Mouse (Mus musculus) hematopoietic stem cell, adult 5-6 weeks (primary cell): Measurements from ENCODE around the gene Ppp1cc. TPM values are rescaled to one million over a fixed set of nuclear protein-coding genes. Genes with fewer than 3 reads are reported as not detected.
"Not testable (repeated sequence)": the region's sequence is repeated elsewhere in the genome, so short reads cannot be mapped to it uniquely, and the experiment has no call there.

Experiments used
- ATAC-seq, 2 experiments: fragments of 125-278 bp in 1 of 2; replicated peaks in 1 of 2; 2 replicates each; pipeline ENCODE4 v1.8.0; 2016 to 2017; ENCODE audit warnings: inconsistent platforms in 2 of 2, mild to moderate bottlenecking in 2 of 2, moderate number of reproducible peaks in 2 of 2, low read depth in 1 of 2, moderate TSS enrichment in 1 of 2; ENCODE audit not compliant: low FRiP score in 2 of 2, poor library complexity in 2 of 2, severe bottlenecking in 2 of 2, insufficient read depth in 1 of 2, low TSS enrichment in 1 of 2
- total RNA-seq: library from RNA; stranded (forward); fragments of 172-1452, 232-1000 nt; gene quantifications from 2 replicates; pipeline ENCODE4 v1.2.3, GENCODE M21; 2017

Gene Ppp1cc
- total RNA-seq, 1 experiment from 2014 or later, result 202 TPM

GRCm38 (mm10) chr5:122154782-122155181, 3.3 kb upstream of the Ppp1cc start:
- no peak for ATAC-seq

DNA sequence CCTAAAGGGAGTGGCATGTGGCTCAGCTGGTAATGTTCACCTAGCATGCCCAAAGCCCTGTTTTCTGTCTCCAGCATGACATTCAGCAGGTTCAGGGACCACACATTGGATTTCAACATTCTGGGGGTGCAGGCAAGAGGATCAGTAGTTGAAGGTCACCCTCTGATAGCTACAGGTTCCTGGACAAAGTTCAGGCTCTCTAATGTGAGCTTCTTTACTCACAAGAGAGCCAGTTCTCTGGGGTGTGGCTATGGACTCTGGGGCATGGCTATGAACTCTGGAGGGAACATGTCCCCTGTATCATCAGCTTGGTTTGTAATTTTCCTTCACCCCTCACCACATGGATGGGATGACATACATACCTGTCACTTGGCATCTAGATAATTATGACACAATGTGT, 2.5 kb upstream of the Ppp1cc start:
- no peak for ATAC-seq

- ATAC-seq, result no peak
Measured at GRCm38 (mm10) chr5:122156486-122156885, 1.6 kb upstream of the Ppp1cc start.

- no peak; a peak in 1 of 4 replicates for ATAC-seq
Measured at GRCm38 (mm10) chr5:122158557-122159515, 758 bp downstream of the Ppp1cc start.

GRCm38 (mm10) chr5:122163194-122163593, 5.1 kb downstream of the Ppp1cc start:
- ATAC-seq, result 0 out of 4 replicates have a peak, but pooled peaks of 1 of the 2 experiments have one; percentile 2

- ATAC-seq, result no peak
Measured at GRCm38 (mm10) chr5:122164011-122164410, 5.9 kb downstream of the Ppp1cc start.

DNA sequence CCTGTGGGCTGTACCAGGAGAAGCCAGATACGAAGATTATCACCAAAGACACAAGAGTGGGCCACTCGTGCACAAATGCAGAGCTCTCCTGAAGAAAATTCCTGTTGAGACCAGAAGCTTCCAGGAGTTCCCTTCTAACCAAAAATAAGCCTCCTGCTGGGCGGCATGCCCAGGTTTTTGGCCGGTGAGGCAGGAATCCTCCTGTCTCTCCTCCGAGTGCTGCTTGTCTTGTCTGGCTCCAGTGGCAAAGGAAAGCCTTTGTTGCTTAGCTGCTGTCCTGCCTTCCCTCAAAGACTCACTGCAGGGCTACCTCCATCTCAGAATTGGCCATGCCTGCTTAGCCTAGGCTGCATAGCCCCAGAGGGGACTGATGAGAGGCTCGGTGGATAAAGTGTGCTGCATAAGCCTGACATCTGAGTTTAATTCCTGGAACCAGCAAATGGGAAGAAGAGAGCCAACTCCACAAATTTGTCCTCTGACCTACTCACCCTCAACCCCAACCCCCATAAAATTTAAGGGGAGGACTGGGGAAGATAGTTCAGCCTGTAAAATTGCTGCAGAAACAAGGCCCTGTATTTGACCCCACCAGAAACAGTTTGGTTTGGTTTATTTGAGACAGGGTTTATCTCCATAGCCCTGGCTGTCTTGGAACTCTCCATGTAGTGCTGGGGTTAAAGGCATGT, 7.3 kb downstream of the Ppp1cc start:
- ATAC-seq, result no peak

- no peak for ATAC-seq
Measured at GRCm38 (mm10) chr5:122166636-122167161, 8.6 kb downstream of the Ppp1cc start.

GRCm38 (mm10) chr5:122168344-122169069, 10.4 kb downstream of the Ppp1cc start:
- no peak for ATAC-seq

- no peak for ATAC-seq
Measured at GRCm38 (mm10) chr5:122171058-122171457, 13.0 kb downstream of the Ppp1cc start.

GRCm38 (mm10) chr5:122175402-122175801, 17.3 kb downstream of the Ppp1cc start:
- ATAC-seq, result no peak

DNA sequence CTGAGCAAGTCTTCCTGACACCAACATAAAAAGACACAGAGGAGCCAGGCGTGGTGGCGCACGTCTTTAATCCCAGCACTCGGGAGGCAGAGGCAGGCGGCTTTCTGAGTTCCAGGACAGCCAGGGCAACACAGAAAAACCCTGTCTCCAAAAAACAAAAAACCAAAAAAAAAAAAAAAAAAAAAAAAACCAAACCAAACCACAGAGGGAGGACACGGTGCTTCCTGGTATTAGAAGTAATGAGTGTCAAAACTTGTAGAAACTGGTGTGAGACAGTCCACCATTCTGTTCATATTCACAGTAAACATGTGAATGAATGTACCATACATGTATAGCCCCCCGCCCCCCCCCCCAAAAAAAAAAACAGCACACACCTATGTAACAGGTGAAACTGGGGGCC, 17.9 kb downstream of the Ppp1cc start:
- ATAC-seq, result no peak

DNA sequence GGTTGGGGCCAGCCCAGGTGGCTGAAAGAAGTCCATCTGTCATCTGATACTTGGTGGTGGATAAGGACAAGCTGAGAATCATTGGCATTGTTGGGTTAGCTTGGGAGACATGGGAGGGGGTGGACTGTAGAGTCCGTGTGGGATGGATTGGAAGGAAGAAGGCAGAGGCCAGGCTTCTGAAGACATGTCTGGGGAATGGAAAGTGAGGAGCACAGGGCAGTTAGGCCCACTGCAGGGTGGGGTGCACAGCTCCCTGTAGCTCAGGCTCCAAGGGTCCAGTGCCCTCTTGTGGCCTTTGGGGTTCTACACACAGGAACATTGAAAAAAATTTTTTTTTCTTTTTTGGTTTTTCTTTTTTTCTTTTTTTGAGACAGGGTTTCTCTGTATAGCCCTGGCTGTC, 18.3 kb downstream of the Ppp1cc start:
- peak; percentile 71 to 76 for ATAC-seq

- ATAC-seq, result peak; percentile 48 to 74
Measured at GRCm38 (mm10) chr5:122179665-122180064, 21.6 kb downstream of the Ppp1cc start.

DNA sequence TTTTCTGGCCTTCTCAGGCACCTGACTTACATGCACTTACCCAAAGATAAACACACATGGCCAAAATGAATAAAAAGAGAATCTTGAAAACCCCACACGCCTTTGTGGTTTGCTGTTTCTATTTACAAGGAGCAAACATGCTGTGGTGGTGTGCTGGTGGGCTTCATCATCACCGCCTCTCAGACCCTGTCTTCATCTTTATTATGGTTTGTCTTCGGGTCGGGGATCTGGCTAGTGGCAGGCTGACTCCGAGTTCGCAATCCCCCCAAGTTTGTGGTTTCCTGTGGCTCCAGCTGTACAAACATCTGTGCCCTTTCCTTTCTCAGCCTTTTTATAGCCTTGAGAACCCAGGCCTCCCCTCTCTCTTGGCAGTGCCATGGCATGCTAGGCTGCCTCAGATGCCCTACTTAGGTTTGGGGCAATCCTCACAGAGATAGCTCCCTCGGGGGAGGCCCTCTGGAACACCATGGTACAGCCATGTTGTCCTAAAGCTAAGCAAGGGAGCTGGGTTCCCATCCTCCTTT, 26.3 kb downstream of the Ppp1cc start:
- ATAC-seq, result peak; percentile 67 to 68

DNA sequence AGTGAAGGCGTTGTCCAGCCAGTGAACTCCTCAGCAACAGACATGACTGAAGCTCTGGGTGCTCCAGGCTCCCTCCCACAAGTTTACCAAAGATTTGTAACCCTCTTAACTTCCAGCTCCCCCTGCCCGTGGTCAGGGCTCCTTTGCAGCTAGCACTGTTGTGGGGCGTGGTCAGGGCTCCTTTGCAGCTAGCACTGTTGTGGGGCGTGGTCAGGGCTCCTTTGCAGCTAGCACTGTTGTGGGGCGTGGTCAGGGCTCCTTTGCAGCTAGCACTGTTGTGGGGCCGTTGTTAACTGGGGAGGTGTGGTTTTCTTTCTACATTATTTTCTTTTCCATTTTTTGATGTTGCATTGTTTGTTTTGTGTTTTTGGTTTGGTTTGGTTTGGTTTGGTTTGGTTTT, 26.8 kb downstream of the Ppp1cc start:
- ATAC-seq, result not testable (repeated sequence)

GRCm38 (mm10) chr5:122189115-122189514, 31.0 kb downstream of the Ppp1cc start:
- no peak for ATAC-seq
